Mouse (Mus musculus) kidney, adult 9 months (tissue): ENCODE results near the gene Hsd17b14.
"Not testable (repeated sequence)": the region's sequence is repeated elsewhere in the genome, so short reads cannot be mapped to it uniquely, and the experiment has no call there.

ENCODE experiments used
- DNase-seq: peaks from one replicate; pipeline ENCODE4 v3.0.0; 2022

Hsd17b14 gene

DNA sequence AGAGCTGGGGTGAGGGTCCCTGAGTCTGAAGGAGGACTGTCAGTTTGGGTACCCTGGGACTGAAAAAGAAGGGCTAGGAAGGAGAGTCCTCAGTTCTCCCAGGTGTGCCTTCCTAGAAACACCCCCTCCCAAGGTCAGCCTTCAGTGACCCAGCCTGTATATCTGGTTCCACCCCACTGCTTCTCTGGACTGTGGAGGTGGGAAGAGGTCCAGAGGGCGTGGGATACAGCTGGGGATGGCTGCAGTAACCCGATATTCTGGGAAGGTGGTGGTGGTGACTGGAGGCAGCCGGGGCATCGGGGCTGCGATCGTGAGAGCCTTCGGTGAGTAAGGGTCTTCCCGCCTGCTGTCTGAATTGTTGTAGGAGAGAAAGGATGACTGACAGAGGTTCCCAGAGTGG is at the start of gene Hsd17b14:
Hsd17b14 (plus strand) TSS at position 150 of the 400 bp plus-strand sequence.
- DNase-seq, result no peak

DNA sequence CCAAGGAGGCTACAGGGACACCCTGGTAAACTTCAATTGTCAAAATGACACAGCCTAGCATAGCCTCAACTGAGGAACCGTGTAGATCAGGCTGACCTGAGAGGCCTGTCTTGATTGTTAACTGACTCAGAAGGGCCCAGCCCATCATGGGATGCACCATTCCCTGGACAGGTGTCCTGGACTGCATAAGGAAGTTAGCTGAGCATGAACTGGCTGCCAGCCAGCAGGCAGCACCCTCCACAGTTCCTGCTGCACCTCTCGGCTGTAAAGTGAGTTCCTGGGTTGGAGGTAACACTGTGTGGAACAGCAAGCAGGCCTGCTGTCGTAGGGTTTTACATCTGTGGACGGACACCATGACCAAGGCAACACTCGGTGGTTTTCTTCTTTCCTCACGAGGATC is 47.1 kb upstream of the Hsd17b14 start:
- DNase-seq, result peak; percentile 40

DNA sequence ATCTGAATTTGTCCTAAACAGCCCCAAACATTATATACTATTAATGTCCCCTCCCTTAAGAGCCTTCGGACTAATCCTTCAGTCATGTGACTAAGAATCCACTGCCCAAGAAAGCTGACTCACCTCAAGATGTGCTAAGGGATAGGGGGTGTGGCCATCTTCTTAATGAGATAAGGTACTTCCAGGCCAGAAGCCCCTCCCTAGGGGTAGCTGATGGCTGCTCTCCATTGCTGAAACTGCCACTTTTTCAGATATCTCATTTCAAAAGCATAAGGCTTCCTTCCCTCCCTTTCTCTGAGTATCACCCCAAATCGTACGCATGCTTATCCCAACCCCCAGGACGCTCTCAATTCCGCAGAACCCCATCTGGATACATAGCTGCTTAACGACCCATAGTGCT is 46.1 kb upstream of the Hsd17b14 start:
- no peak for DNase-seq

DNA sequence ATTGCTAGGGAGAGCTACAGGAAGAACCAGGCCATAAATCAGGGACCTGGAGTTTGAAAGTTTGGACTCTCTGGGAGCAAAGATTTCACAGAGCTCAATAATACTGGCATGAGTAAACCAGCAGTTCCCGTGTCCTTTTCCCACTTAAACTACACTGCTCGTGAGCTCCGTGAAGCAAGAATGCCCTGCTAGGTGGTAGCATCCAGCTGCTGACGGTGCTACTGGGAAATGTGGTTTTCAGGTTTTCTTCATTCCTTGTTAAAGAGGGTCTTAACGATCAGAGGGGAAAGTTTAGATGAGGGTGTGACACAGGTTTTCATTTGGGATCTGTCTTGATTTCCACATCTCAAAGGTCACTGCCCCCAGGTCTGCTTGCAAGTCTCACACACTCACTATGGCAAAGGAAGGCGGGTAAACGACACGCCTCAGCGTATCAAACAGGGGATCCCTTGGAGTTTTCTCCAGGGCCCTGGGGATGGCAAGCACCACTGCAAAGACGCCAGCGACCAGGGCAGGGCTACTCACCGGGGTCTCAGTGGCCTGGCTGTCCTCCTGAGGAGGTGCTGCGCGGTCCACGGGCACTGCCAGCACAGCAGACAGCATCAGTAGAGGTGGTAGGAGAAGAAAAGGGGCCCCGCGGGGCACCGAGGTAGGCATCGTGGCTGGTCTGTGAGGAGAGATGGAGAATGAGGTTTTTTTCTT is 45.4 kb upstream of the Hsd17b14 start:
- peak; percentile 26 for DNase-seq

DNA sequence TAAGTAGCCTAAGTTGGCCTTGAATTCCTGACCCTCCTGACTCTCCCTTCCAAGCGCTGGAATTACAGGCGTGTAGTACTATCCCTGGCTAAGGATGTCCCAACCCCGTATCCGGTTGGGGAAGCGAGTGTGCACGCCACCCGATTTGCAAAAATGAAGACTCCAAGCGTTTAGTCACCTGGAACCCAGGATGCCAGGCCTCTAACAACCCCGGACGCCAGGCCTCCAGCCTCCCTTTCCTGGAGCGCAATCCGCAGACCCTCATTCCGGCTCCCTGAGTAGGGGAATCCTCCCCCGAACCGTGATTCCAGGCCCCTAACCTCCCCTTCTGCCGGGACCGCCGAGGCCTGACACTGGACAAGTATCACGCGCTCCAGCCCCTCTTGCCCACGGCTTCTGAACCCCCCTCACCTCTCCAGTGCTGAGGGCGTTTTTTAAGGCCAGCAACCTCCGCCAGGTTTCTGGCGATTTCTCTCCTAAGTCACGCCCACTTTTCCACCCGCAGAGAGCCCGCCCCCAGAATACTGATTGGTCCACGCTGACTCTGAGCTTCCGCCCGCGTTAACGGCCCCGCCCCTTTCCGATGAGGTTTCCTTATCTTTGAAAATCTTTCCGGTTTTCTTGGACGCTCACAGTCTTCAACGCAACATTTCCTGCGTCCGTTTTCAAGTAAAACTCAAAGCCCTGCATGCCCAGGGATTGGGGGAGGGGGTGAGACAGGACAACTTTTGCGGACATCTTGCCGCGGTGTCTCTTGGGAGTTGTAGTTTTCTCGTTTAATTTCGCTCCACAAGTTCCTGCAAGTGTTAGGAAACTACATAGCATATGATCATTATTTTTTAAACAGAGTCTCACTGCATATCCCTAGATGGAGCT is 44.5 kb upstream of the Hsd17b14 start, which contains the start of gene Nucb1:
Nucb1 (minus strand) TSS at position 495 of the 876 bp plus-strand sequence.
- DNase-seq, result peak; percentile 97

DNA sequence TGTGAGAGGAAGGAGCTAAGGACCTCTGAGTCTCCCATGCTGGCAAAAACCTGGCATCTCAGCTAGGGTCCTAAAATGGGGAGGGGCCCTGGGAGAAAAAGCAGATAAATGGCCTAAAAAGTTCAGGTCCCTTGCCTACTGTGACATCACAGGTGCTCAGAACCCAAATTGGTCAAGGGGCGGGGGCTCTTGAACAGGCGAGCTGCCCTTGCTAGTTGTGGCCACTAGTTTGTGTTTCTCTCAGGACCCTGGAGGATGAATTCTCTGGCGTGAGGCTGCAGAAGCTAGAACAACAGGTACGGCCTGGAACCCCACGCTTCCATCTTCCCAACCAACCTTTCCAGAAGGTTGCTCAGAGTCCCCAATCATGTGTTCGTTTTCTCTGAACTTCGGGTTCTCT is 40.3 kb upstream of the Hsd17b14 start:
- no peak for DNase-seq

DNA sequence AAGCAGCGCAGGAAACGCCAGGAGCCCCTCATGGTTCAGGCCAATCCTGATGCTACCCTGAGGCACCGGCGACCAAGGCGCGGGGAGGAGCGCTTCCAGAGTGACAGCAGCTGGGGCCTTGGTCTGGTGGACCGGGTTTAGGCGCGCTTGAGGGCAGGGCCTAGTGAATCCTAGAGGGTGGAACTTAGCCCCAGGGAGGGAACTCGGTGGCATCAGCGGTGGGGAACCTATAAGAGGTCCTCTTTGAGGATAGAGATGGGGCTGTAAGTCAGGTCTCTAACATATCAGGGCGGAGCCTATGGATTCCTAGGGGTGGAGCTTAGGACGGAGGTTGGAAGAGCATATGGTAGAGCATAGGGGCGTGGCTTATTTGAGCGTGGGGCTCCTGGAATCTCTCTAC is 39.3 kb upstream of the Hsd17b14 start:
- DNase-seq, result no peak

DNA sequence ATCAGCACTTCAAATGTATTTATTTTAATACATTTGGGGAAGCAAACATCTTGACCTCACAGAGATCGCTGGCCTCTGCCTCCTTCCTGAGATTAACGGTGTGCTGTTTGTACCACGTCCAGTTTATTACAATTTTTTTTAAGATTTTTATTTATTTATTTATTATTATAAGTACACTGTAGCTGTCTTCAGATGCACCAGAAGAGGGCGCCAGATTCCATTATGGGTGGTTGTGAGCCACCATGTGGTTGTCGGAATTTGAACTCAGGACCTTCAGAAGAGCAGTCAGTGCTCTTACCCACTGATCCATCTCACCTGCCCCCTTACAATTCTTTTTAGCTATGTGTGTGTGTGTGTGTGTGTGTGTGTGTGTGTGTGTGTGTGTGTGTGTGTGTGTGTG is 37.8 kb upstream of the Hsd17b14 start:
- DNase-seq, result not testable (repeated sequence)

DNA sequence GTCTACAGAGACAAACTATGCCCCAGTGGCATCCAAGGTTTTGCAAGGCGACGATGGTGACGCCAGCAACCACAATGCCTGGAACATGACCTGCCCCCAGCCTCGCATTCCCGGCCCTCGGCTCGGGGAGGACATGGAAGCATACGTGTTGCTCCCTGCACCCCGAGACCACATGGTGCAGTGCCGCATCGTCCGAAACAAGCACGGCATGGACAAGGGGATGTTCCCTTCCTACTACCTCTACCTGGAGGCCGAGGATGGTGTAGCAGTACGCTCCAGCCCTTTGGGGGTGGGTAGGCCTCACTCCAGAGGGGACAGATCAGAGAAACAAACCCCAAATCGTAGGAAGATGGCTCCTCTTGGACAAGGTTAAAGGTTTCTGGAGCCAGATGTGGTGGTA is 36.1 kb upstream of the Hsd17b14 start:
- no peak for DNase-seq

DNA sequence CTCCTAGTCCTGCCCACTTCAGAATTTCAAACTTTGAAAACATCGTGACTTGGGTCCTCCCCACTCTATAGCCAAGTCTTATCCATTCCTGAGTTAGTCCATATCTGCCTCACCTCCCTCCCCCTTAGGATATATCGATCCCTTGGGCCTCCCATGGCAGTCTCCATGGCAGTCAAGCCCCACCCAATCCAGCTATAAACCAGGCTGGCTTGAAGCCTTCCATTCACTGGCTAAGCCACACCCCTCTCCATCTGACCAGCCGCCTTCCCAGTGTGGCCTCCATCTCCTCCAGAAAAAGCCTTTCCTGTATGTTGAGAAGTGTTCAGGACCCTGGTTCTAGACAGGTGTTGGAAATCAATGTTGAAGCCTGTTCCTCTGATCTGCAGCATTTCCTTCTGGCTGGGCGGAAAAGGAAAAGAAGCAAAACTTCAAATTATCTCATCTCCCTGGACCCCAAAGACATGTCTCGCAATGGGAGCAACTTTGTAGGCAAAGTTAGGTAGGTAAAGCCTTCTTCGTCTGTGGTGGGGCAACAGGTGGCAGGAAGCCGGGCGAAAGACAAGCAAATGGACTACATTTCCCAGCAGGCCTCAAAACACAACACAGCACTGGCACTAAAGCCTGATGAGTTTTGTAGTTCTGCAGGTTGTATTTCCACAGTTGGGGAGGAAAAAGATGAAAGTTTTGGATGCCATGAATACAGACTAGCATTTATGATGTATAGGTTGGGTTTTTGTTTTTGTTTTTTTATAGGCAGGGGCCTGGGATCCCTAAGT is 35.2 kb upstream of the Hsd17b14 start:
- no peak for DNase-seq

DNA sequence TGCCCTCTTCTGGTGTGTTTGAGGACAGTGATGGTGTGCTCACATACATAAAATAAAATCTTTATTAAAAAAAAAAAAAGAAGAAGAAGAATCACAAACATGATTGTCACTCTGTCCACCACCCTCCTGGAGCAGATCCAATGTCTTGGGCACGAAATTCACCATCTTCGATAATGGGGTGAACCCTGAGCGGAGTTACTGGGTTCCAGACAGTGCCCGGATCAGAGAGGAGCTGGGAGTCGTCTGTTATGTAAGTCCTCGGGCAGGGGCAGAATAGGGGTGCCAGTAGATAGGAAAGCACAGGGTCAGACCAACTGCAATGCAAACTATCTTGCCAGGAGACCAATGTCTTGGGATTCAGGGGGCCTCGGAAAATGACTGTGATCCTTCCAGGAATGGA is 34.1 kb upstream of the Hsd17b14 start:
- no peak for DNase-seq

DNA sequence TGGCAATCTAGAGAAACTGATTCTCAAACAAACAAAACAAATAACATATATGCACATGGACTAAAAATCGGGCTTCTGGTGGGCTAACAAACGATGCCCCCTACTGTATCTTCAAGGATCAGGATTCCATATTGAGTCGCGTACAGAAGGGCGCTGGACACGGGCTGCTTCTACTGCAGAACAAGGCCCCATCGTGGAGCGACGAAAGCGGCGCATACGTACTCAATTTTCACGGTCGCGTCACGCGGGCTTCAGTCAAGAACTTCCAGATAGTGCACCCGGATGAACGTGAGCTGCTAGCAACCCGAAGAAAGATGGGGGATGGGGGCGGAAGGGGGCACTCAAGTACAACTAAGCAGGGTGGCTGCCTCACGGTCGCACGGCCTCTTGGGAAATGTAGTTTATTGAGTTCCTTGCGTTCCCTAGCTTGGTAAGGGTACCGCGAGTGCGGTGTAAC is 32.9 kb upstream of the Hsd17b14 start:
- DNase-seq, result peak; percentile 92

DNA sequence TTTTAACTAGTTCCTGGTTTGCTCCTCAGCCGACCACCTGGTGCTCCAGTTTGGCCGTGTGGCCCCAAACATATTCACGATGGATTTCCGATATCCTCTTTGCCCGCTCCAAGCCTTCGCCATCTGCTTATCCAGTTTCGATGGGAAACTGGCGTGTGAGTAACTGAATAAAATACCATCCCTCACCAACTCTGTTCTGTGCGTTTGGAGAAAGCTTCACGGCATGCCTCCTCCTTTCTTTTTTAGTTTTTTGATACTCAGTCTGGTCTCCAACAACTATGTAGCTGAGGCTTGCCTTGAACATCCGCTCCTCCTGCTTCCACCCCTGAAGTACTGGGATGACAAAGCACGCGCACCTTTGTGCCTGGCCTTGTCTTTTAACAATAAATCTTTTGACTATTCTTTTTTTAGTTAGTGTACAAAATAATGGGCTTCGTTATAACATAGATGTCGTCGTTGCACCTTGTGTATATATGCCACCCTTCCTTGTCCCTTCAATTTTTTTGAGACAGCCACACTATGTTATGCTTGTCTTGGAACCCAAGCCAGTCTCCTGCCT is 32.4 kb upstream of the Hsd17b14 start:
- DNase-seq, result no peak

DNA sequence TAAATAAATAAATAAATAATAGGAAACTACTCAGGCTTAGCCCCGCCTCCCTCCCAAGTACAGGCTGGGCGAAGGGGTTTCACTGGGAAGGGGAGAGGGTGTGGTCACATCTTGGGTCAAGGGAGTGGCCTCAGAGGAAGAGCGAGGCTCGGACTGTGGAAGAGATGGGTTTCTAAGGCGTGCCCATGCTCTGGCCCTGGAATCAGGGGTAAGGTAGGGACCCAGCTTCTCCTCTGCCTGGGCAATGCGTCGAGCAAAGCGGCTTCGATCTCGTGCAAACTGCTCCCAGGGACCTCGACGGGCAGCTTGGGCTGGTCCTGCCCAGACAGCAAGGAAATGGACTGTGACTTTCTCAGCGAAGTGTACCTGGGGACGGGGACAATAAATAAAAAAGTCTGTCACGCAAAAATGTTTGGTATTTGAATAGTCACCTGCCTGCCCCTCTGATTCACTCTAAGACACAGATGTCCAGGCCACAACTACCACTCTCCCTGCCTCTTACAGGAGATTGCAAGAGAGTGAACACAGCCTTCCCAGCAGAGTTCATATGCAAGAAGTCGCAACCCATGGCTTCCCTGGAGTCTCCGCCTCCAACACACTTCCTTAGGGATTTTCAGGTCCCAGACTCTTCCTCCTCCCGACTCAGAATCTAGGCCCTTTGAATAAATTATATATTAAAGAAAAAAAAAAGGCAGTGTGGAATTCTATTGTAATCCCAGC is 31.6 kb upstream of the Hsd17b14 start:
- DNase-seq, result peak; percentile 41

DNA sequence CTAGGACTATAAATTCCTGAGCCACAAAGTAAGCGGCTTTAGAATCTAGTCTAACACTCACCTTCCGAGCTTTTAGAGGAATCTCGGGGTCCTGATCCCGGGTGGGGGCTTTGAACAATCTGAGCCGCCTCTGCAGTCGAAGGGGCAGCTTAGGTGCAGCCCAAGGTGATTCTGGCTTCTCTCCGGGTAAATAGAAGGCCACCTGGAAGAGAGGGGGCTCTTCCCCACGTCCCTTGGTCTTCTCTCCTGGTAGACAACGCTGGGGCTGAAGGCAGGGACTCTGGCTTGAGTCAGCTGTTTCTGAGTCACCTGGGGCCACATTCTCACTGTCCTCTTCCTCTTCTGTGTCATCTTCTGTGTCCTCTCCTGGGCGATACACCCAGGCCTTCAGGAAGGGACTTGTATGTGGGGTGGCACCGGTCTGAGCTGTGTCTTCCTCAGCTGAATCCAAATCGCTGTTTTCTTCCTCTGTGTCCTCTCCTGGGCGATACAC is 31.0 kb upstream of the Hsd17b14 start:
- no peak for DNase-seq

DNA sequence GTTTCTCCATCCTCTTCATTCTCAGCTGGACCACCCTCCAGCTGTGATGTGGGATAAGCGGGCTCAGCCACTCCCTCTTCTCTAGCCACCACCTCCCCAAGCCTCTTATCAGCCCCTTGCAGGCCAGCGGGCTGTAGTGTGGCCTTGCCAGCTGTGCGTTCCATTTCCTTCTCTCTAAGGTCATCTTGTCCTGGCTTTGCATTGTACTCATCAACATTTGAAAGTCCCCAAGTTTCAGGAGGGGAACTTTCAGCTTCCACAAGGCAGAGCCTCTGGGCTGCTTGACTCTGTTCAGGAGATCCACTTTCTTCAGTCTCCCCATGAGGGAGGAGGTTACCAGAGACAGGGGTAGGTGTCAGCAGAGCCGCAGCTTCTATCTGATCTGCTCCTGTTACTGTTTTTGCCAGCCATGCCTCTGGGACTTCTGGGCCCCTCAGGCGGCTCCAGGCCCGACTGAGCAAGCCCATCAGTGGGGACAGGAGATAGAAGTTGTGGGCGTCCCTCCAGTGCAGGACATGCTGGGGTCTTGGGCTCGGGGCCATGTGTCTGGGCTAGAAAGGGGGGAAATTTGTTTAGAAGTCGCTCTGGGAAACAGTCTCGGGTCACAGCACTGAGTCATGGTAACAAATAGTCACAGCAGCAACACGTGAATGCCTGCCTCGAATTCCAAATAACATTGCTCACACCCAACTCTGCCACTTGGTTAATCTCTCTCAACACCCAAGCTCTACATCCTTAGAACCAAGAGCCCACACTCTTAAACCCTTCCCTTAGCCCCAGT is 29.7 kb upstream of the Hsd17b14 start:
- peak; percentile 51 for DNase-seq

DNA sequence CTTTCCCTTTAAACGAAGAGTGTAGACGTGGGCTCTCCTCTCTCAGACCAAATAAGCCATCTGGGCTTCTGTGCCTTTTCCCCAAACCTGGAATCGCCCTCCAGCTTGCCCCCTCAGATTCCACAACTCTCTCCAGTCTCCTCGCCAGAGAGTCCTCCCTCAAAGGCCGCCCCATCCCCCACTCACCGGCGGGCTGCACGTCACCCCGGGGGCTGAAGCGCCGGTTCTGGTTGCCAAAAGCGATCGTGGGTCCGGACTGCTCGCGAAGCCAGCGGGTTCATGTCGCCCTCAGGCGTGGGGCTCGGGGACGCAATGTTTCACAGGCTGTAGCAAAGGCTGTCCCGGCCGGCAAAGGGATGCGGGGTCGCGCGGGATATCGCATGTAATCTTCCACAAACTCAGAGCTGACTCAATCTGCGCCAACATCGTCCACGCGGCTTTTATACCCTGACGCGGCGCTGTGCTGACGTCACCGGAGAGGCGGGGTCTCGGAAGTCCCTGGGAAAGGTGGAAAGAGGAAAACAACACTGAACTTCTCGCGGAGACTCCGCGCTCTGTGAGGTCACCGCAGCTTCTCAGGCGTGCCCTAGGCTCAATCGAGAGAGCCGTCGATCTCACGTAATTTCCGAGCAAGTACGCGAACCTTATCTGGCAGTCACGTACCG is 28.8 kb upstream of the Hsd17b14 start, which contains the start of the genes Ppp1r15a and Plekha4:
Ppp1r15a (minus strand) TSS at position 460 of the 665 bp plus-strand sequence.
Plekha4 (plus strand) TSS at position 522 of the 665 bp plus-strand sequence.
- peak; percentile 96 for DNase-seq

DNA sequence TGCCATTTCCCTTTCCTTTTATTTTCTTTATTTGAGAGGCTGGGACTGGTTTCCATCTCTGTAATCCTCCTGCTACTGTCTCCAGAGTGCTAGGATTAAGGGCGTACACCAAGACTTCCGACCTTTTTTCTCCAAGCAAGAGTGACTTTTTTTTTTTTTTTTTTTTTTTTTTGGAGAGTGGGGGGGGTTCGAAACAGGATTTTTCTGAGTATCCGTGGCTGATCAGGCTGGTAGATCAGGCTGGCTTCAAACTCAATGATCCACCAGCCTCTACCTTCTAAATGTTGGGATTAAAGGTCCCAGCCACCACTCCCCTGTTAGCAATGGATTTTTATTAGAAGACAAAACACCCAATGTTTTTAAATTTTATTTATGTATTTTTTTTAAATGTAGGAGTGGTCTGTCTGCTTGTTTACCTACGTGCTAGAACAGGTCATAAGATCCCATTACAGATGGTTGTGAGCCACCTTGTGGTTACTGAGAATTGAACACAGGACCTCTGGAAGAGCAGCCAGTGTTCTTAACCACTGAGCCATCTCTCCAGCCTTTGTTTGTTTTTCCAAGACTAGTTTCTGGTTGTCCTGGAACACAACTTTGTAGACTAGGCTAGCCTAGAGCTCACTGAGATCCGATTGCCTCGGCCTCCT is 28.1 kb upstream of the Hsd17b14 start:
- DNase-seq, result peak; percentile 66

DNA sequence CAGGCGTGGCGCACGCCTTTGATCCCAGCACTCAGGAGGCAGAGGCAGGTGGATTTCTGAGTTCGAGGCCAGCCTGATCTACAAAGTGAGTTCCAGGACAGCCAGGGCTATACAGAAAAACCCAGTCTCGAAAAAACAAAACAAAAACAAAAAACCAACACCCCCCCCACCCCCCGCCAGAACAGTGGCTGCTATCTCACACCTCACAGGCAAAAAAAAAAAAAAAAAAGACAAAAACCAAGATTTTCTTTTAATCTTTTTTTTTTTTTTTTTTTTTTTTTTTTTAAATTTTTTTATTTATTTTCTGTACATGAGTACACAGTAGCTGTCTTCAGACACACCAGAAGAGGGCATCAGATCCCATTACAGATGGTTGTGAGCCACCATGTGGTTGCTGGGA is 27.5 kb upstream of the Hsd17b14 start:
- DNase-seq, result not testable (repeated sequence)

DNA sequence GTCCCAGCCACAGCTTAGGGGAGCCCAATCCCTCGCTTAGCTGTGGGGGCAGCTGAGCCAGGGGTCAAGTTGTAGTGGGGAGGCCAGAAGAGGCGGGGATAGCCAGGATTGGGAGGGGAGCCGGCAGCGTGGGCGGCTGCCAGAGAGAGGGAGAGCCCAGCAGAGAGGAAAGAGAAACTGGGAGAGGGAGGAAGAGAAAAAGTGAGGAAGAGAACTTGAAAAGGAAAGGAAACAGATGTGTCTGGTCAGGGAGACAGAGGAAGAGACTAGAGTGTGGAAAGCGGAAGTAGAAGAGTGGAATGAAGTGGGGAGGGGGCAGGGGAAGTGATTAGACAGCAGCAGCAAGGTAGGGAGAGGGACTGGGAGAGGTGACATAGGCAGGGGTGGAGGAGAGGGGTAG is 25.2 kb upstream of the Hsd17b14 start:
- DNase-seq, result no peak
